Mouse (Mus musculus): Measurements from ENCODE around the gene Nexn.

- TF ChIP-seq CTCF (IDR thresholded peaks at IDR 0.05; ENCODE audit: borderline replicate concordance, insufficient read depth, low read depth, low read length) (no peak), POLR2A (IDR thresholded peaks at IDR 0.05; ENCODE audit: borderline replicate concordance, insufficient read depth, low read length) (no peak)
Observed at GRCm38 (mm10) chr3:152295896-152296295, 29.7 kb upstream of the Nexn start.
